Mouse (Mus musculus): ENCODE results near the gene Bicdl1.
"Not testable (repeated sequence)": the region's sequence is repeated elsewhere in the genome, so short reads cannot be mapped to it uniquely, and the experiment has no call there.

Bicdl1 gene
- long read RNA-seq, experiment 1, partial matches to known transcripts, result 0 of 6 reads
- long read RNA-seq, experiment 1, other reads (novel, unspliced or antisense), result 1 of 6 reads
- long read RNA-seq, experiment 2, transcript Bicdl1-203 (3 exons, 1,874 nt), result major isoform, 6 of 7 reads
- long read RNA-seq, experiment 2, partial matches to known transcripts, result 0 of 7 reads
- long read RNA-seq, experiment 2, other reads (novel, unspliced or antisense), result 0 of 7 reads

GRCm38 (mm10) chr5:115731001-115731731 is at the start of gene Bicdl1:
TSS of gene Bicdl1 (minus strand) at chr5:115731621.
- intact Hi-C loops (cut with DNase I), result no loop called here

- intact Hi-C loops (cut with DNase I), result no loop called here
Measured at GRCm38 (mm10) chr5:115776911-115777310, 45.5 kb upstream of the Bicdl1 start.

GRCm38 (mm10) chr5:115775350-115775749 is 43.9 kb upstream of the Bicdl1 start:
- intact Hi-C loops (cut with DNase I), result no loop called here

- intact Hi-C loops (cut with DNase I), result no loop called here
Measured at GRCm38 (mm10) chr5:115770048-115770447, 38.6 kb upstream of the Bicdl1 start.

GRCm38 (mm10) chr5:115769116-115769515 is 37.7 kb upstream of the Bicdl1 start:
- intact Hi-C loops (cut with DNase I), result no loop called here

- intact Hi-C loops (cut with DNase I), result no loop called here
Measured at GRCm38 (mm10) chr5:115766821-115767220, 35.4 kb upstream of the Bicdl1 start.

GRCm38 (mm10) chr5:115763981-115764380 is 32.6 kb upstream of the Bicdl1 start:
- intact Hi-C loops (cut with DNase I), result no loop called here

GRCm38 (mm10) chr5:115760903-115761302 is 29.5 kb upstream of the Bicdl1 start:
- intact Hi-C loops (cut with DNase I), result no loop called here

GRCm38 (mm10) chr5:115758431-115759180 is 27.2 kb upstream of the Bicdl1 start:
- intact Hi-C loops (cut with DNase I), result no loop called here

GRCm38 (mm10) chr5:115757516-115757915 is 26.1 kb upstream of the Bicdl1 start:
- intact Hi-C loops (cut with DNase I), result no loop called here

- intact Hi-C loops (cut with DNase I), result no loop called here
Measured at GRCm38 (mm10) chr5:115755501-115755900, 24.1 kb upstream of the Bicdl1 start.

GRCm38 (mm10) chr5:115754831-115755230 is 23.4 kb upstream of the Bicdl1 start:
- intact Hi-C loops (cut with DNase I), result no loop called here

GRCm38 (mm10) chr5:115752883-115753282 is 21.5 kb upstream of the Bicdl1 start:
- intact Hi-C loops (cut with DNase I), result no loop called here

GRCm38 (mm10) chr5:115751916-115752315 is 20.5 kb upstream of the Bicdl1 start:
- intact Hi-C loops (cut with DNase I), result not testable (repeated sequence)

- intact Hi-C loops (cut with DNase I), result no loop called here
Measured at GRCm38 (mm10) chr5:115748316-115748715, 16.9 kb upstream of the Bicdl1 start.

GRCm38 (mm10) chr5:115745319-115745718 is 13.9 kb upstream of the Bicdl1 start:
- intact Hi-C loops (cut with DNase I), result no loop called here

- intact Hi-C loops (cut with DNase I), result loop anchor here (5.0 kb wide), 1 partner anchor 81 kb away; no protein-coding TSS in a partner anchor
Measured at GRCm38 (mm10) chr5:115738032-115738431, 6.6 kb upstream of the Bicdl1 start.

GRCm38 (mm10) chr5:115734570-115734969 is 3.1 kb upstream of the Bicdl1 start:
- intact Hi-C loops (cut with DNase I), result no loop called here

GRCm38 (mm10) chr5:115732849-115733216 is 1.4 kb upstream of the Bicdl1 start:
- intact Hi-C loops (cut with DNase I), result no loop called here

GRCm38 (mm10) chr5:115732176-115732848 is 891 bp upstream of the Bicdl1 start:
- intact Hi-C loops (cut with DNase I), result no loop called here

GRCm38 (mm10) chr5:115731732-115732175 is 333 bp upstream of the Bicdl1 start:
- intact Hi-C loops (cut with DNase I), result no loop called here
